Mouse (Mus musculus) cerebellum, postnatal 10 days (tissue): ENCODE results near the gene Abhd13.
A peak's percentile ranks its signal among the peaks of the same experiment; 100 is the strongest.

Experiments used
- DNase-seq, 2 experiments: peaks; one replicate each; pipeline ENCODE4 v3.0.0; 2021; ENCODE audit warnings: mixed read lengths in 2 of 2

The Abhd13 gene

GRCm38 (mm10) chr8:10017231-10017630 is 39.7 kb downstream of the Abhd13 start:
- DNase-seq, result peak; percentile 87 to 89

GRCm38 (mm10) chr8:10030320-10031060 is 53.0 kb downstream of the Abhd13 start:
- DNase-seq, result no peak

- DNase-seq, result no peak
These were observed 53.7 kb downstream of the Abhd13 start for GRCm38 (mm10) chr8:10031177-10031576.

GRCm38 (mm10) chr8:10040866-10041265 is 63.4 kb downstream of the Abhd13 start:
- no peak for DNase-seq
